Mouse (Mus musculus) left cerebral cortex, adult 2 months (tissue): ENCODE results near the gene Ctnnal1. TPM values are rescaled to one million over a fixed set of nuclear protein-coding genes. Genes with fewer than 3 reads are reported as not detected.
A peak's percentile ranks its signal among the peaks of the same experiment; 100 is the strongest.

Experiments
- DNase-seq, 2 experiments: peaks; one replicate each; pipeline ENCODE4 v3.0.0; 2021 to 2022; ENCODE audit warnings: low spot score in 2 of 2, mixed read lengths in 1 of 2; ENCODE audit errors: extremely low spot score in 1 of 2
- H3K27ac ChIP-seq: fragments of 200-600 bp; 2 replicates; pipeline ENCODE4 v1.8.1; 2022
- H3K4me3 ChIP-seq: fragments of 200-600 bp; 2 replicates; pipeline ENCODE4 v1.8.1; 2022
- CTCF ChIP-seq: fragments of 200-600 bp; IDR thresholded peaks from 2 replicates; pipeline ENCODE4 v1.8.1; 2022; ENCODE audit warnings: antibody characterized with exemption, mild to moderate bottlenecking, moderate library complexity
- intact Hi-C: fragments of 180-260 bp; cut with DNase I; formaldehyde crosslinking; loops from one replicate; pipeline ENCODE4 v1.15.1; 2025
- long read RNA-seq, 2 experiments: library from polyadenylated mRNA; stranded (forward); transcript quantifications; one replicate each; pipeline ENCODE4 v2.0.0; 2021; ENCODE audit warnings: borderline mapping rate in 2 of 2
- total RNA-seq, 2 experiments: library from RNA; stranded (reverse); gene quantifications; 2 replicates each; pipeline ENCODE4 v1.2.3; 2021

Ctnnal1 gene
- 10 to 100 TPM; 19.9 to 20.2 TPM for total RNA-seq
- long read RNA-seq, experiment 1, transcript Ctnnal1-201 (19 exons, 3,664 nt): major isoform, 10 of 18 reads
- long read RNA-seq, experiment 1, partial matches to known transcripts: 2 of 18 reads
- long read RNA-seq, experiment 1, other reads (novel, unspliced or antisense): 6 of 18 reads
- long read RNA-seq, experiment 2, transcript Ctnnal1-201 (19 exons, 3,664 nt): major isoform, 6 of 20 reads
- long read RNA-seq, experiment 2, partial matches to known transcripts: 3 of 20 reads
- long read RNA-seq, experiment 2, other reads (novel, unspliced or antisense): 11 of 20 reads

- Histone ChIP-seq H3K4me3 (peak within 1 kb of the TSS; percentile 82), H3K27ac (peak within 1 kb of the TSS; percentile 97)
- TF ChIP-seq CTCF: no peak
- DNase-seq: peak; percentile 84 to 85
- intact Hi-C loops: loop anchor here (5.0 kb wide), 3 partner anchors 77 to 272 kb away; no protein-coding TSS in a partner anchor
These were observed at the start of gene Ctnnal1 for GRCm38 (mm10) chr4:56865003-56865511. Ctnnal1 (minus strand) TSS chr4:56865188.

- no peak overlapping the region for H3K27ac ChIP-seq
- no peak overlapping the region for H3K4me3 ChIP-seq
- no peak for DNase-seq
- TF ChIP-seq CTCF: no peak
- intact Hi-C loops: no loop called here
These were observed 49.8 kb upstream of the Ctnnal1 start for GRCm38 (mm10) chr4:56914761-56915160.

GRCm38 (mm10) chr4:56914338-56914737 lies 49.4 kb upstream of the Ctnnal1 start:
- intact Hi-C loops: no loop called here
- Histone ChIP-seq H3K27ac (no peak overlapping the region), H3K4me3 (no peak overlapping the region)
- TF ChIP-seq CTCF: no peak
- no peak for DNase-seq

- H3K4me3 ChIP-seq: no peak overlapping the region
- H3K27ac ChIP-seq: no peak overlapping the region
- no peak for DNase-seq
- no peak for TF ChIP-seq CTCF
- intact Hi-C loops: no loop called here
These were observed 47.5 kb upstream of the Ctnnal1 start for GRCm38 (mm10) chr4:56912382-56913001.

GRCm38 (mm10) chr4:56909568-56909967 lies 44.6 kb upstream of the Ctnnal1 start:
- intact Hi-C loops: no loop called here
- no peak for DNase-seq
- TF ChIP-seq CTCF: no peak
- no peak overlapping the region for H3K4me3 ChIP-seq
- H3K27ac ChIP-seq: no peak overlapping the region

- intact Hi-C loops: no loop called here
- no peak overlapping the region for H3K4me3 ChIP-seq
- H3K27ac ChIP-seq: no peak overlapping the region
- TF ChIP-seq CTCF: no peak
- DNase-seq: no peak
These were observed 42.7 kb upstream of the Ctnnal1 start for GRCm38 (mm10) chr4:56907671-56908070.

GRCm38 (mm10) chr4:56906926-56907325 lies 41.9 kb upstream of the Ctnnal1 start:
- no peak for TF ChIP-seq CTCF
- Histone ChIP-seq H3K27ac (no peak overlapping the region), H3K4me3 (no peak overlapping the region)
- intact Hi-C loops: no loop called here
- no peak for DNase-seq

GRCm38 (mm10) chr4:56905507-56905906 lies 40.5 kb upstream of the Ctnnal1 start:
- no peak overlapping the region for H3K4me3 ChIP-seq
- H3K27ac ChIP-seq: no peak overlapping the region
- no peak for TF ChIP-seq CTCF
- intact Hi-C loops: no loop called here
- no peak for DNase-seq

GRCm38 (mm10) chr4:56901671-56902070 lies 36.7 kb upstream of the Ctnnal1 start:
- intact Hi-C loops: no loop called here
- no peak for DNase-seq
- H3K27ac ChIP-seq: no peak overlapping the region
- peak; percentile 47 for TF ChIP-seq CTCF
- no peak overlapping the region for H3K4me3 ChIP-seq

GRCm38 (mm10) chr4:56899216-56899615 lies 34.2 kb upstream of the Ctnnal1 start:
- intact Hi-C loops: no loop called here
- TF ChIP-seq CTCF: no peak
- DNase-seq: no peak
- no peak overlapping the region for H3K4me3 ChIP-seq
- no peak overlapping the region for H3K27ac ChIP-seq

GRCm38 (mm10) chr4:56897511-56897910 lies 32.5 kb upstream of the Ctnnal1 start:
- H3K27ac ChIP-seq: no peak overlapping the region
- no peak for DNase-seq
- TF ChIP-seq CTCF: peak; percentile 17
- intact Hi-C loops: no loop called here
- no peak overlapping the region for H3K4me3 ChIP-seq

- intact Hi-C loops: no loop called here
- no peak for DNase-seq
- TF ChIP-seq CTCF: no peak
- Histone ChIP-seq H3K4me3 (no peak overlapping the region), H3K27ac (no peak overlapping the region)
These were observed 29.2 kb upstream of the Ctnnal1 start for GRCm38 (mm10) chr4:56894196-56894595.
